Mouse (Mus musculus) liver, embryonic 14.5 days (tissue): ENCODE measurements at regions not wholly inside any gene's neighbourhood (a gene's known extent, or its start where the extent isn't known, plus 50 kb on each side); places are given as distances from the start of the nearest gene placed in this dataset.

Experiments used
- CTCF ChIP-seq: IDR thresholded peaks from 2 replicates; pipeline ENCODE4 v1.5.1; 2016; ENCODE audit warnings: antibody characterized with exemption, low read depth, control low read depth
- EP300 ChIP-seq: IDR thresholded peaks from 2 replicates; pipeline ENCODE4 v1.6.1; 2016; ENCODE audit warnings: antibody characterized with exemption, low read depth

DNA sequence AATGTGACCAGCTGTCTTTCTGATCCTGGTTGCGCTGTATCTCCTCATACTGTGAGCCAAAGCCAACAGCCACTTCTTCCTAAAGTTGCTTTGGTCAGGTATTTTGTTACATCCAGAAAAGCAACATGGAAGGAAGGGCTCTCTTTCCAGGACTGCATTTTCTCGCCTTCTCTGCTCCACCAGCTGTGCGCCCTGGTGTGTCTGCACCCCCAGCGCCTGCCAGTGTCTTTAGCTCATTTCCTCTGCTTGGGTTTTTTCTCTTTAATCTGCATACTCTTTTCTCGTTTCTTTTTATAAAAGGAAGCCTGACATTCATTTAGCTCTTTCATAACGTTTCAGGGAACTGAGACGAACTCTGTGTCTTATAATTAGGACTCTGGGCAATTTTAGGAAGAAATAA is 103.5 kb upstream of the Hdac4 start:
- TF ChIP-seq CTCF (no peak), EP300 (no peak)
